Mouse (Mus musculus): ENCODE data around the gene Cit. TPM values are rescaled to one million over a fixed set of nuclear protein-coding genes. Genes with fewer than 3 reads are reported as not detected.
"Not testable (repeated sequence)": the region's sequence is repeated elsewhere in the genome, so short reads cannot be mapped to it uniquely, and the experiment has no call there.

The Cit gene
- polyA plus RNA-seq, 1 experiment from 2014 or later: 21.5 TPM

- no peaks in the 10 kb centered on the region for H3K27me3 ChIP-seq (replicated peaks; ENCODE audit: control insufficient read depth, insufficient read depth, low read length)
- WGBS: 83% methylated on average over 2 of the region's 2 CpGs
- no peak overlapping the region for H3K4me3 ChIP-seq (ENCODE audit: low read length)
- H3K4me1 ChIP-seq (ENCODE audit: control insufficient read depth, insufficient read depth, low read length): no peaks in the 10 kb centered on the region
- no peak overlapping the region for H3K9ac ChIP-seq (ENCODE audit: low read depth, low read length)
- H3K9me3 ChIP-seq (ENCODE audit: control insufficient read depth, low read length): peaks cover 3% of the 10 kb centered on the region; the same call in 1 of the 2 replicates
- H3K4me2 ChIP-seq (ENCODE audit: low read depth, low read length): no peak overlapping the region
- no peak for ATAC-seq
- no peak overlapping the region for H3K27ac ChIP-seq (ENCODE audit: low read length)
- no peaks in the 10 kb centered on the region for H3K36me3 ChIP-seq (ENCODE audit: control insufficient read depth, insufficient read depth, low read length)
These were observed 12.3 kb upstream of the Cit start for GRCm38 (mm10) chr5:115832754-115833153.

- not testable (repeated sequence) for H3K27ac ChIP-seq (ENCODE audit: low read length); H3K36me3 ChIP-seq (ENCODE audit: control insufficient read depth, insufficient read depth, low read length); H3K4me3 ChIP-seq (ENCODE audit: low read length); H3K27me3 ChIP-seq (replicated peaks; ENCODE audit: control insufficient read depth, insufficient read depth, low read length); H3K9me3 ChIP-seq (ENCODE audit: control insufficient read depth, low read length); ATAC-seq; H3K4me2 ChIP-seq (ENCODE audit: low read depth, low read length); H3K4me1 ChIP-seq (ENCODE audit: control insufficient read depth, insufficient read depth, low read length); H3K9ac ChIP-seq (ENCODE audit: low read depth, low read length)
These were observed 11.3 kb upstream of the Cit start for GRCm38 (mm10) chr5:115833806-115834205.

GRCm38 (mm10) chr5:115835291-115835690 is 9.8 kb upstream of the Cit start:
- ATAC-seq: no peak
- Histone ChIP-seq H3K4me2 (ENCODE audit: low read depth, low read length) (no peak overlapping the region), H3K4me3 (ENCODE audit: low read length) (no peak overlapping the region), H3K27ac (ENCODE audit: low read length) (no peak overlapping the region), H3K9me3 (ENCODE audit: control insufficient read depth, low read length) (peaks cover 3% of the 10 kb centered on the region; the same call in 1 of the 2 replicates), H3K36me3 (ENCODE audit: control insufficient read depth, insufficient read depth, low read length) (no peaks in the 10 kb centered on the region), H3K9ac (ENCODE audit: low read depth, low read length) (no peak overlapping the region), H3K4me1 (ENCODE audit: control insufficient read depth, insufficient read depth, low read length) (no peaks in the 10 kb centered on the region), H3K27me3 (replicated peaks; ENCODE audit: control insufficient read depth, insufficient read depth, low read length) (no peaks in the 10 kb centered on the region)
- WGBS: 61% methylated on average over 7 of the region's 7 CpGs

GRCm38 (mm10) chr5:115838059-115838458 is 7.0 kb upstream of the Cit start:
- ATAC-seq: no peak
- WGBS: 76% methylated on average over 6 of the region's 6 CpGs
- no peaks in the 10 kb centered on the region for H3K27me3 ChIP-seq (replicated peaks; ENCODE audit: control insufficient read depth, insufficient read depth, low read length)
- H3K36me3 ChIP-seq (ENCODE audit: control insufficient read depth, insufficient read depth, low read length): no peaks in the 10 kb centered on the region
- no peak overlapping the region for H3K27ac ChIP-seq (ENCODE audit: low read length)
- H3K4me2 ChIP-seq (ENCODE audit: low read depth, low read length): no peak overlapping the region
- no peaks in the 10 kb centered on the region for H3K9me3 ChIP-seq (ENCODE audit: control insufficient read depth, low read length)
- H3K9ac ChIP-seq (ENCODE audit: low read depth, low read length): no peak overlapping the region
- no peak overlapping the region for H3K4me3 ChIP-seq (ENCODE audit: low read length)
- H3K4me1 ChIP-seq (ENCODE audit: control insufficient read depth, insufficient read depth, low read length): no peaks in the 10 kb centered on the region

DNA sequence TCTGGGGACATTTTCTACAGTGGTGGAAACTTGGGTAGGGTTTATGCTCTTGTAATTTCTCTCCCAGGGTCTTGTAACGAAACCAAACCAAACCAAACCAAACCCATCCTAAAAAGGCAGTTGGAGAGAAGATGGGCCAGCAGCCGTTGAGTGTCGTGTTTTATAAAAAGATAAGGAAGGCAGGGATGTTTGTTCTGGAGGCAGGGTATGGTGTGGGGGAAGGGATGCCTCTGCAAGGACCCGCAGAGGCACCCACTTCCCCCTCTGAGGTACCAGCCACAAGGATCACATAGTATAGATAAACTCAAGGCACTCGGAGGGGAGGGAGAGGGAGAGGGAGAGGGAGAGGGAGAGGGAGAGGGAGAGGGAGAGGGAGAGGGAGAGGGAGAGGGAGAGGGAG is 4.6 kb upstream of the Cit start:
- H3K36me3 ChIP-seq (ENCODE audit: control insufficient read depth, insufficient read depth, low read length): no peaks in the 10 kb centered on the region
- no peaks in the 10 kb centered on the region for H3K9me3 ChIP-seq (ENCODE audit: control insufficient read depth, low read length)
- no peak overlapping the region for H3K27ac ChIP-seq (ENCODE audit: low read length)
- no peak overlapping the region for H3K9ac ChIP-seq (ENCODE audit: low read depth, low read length)
- WGBS: 67% methylated on average over 4 of the region's 5 CpGs
- H3K4me3 ChIP-seq (ENCODE audit: low read length): no peak overlapping the region
- ATAC-seq: no peak
- H3K27me3 ChIP-seq (replicated peaks; ENCODE audit: control insufficient read depth, insufficient read depth, low read length): no peaks in the 10 kb centered on the region
- H3K4me2 ChIP-seq (ENCODE audit: low read depth, low read length): no peak overlapping the region
- H3K4me1 ChIP-seq (ENCODE audit: control insufficient read depth, insufficient read depth, low read length): peaks cover 2% of the 10 kb centered on the region; the same call in 1 of the 2 replicates

DNA sequence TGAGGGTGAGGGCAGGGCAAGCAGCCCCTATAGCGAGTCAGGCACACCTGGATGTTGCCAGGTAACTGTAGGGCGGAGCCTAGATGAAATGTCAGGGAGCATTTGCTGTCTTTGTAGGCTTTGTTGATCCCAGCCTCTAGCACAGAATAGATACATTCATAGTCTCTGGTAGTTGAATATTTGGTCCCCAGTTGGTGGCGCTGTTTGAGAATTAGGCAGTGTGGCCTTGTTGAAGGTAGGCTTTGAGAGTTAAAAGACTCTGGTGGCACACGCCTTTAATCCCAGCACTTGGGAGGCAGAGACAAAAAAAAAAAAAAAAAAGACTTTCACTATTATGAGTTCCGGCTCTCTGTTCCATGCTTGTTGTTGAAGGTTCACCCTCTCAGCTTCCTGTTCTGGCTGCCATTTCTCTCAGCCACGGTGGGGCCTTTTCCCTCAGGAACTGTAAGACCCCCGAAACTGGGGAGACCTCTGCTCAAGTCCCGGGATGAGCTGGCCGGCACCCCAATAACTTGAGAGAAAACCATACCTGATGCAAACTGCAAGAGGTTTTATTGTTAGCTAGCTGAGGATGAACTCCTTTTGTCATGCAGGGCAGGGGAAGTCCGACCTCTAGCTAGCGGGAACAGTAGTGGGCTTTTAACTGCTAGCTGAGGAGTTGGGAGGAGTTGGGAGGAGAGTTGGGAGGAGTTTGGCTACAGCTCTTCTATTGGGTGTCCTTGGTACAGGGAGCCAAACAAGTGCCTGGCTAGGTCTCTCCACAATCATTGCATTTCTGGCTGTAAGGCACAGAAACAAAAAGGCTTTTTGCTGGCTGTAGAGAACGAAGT is 3.9 kb upstream of the Cit start:
- H3K4me1 ChIP-seq (ENCODE audit: control insufficient read depth, insufficient read depth, low read length): peaks cover 9% of the 10 kb centered on the region
- no peak overlapping the region for H3K4me3 ChIP-seq (ENCODE audit: low read length)
- H3K27ac ChIP-seq (ENCODE audit: low read length): no peak overlapping the region
- no peak for ATAC-seq
- H3K27me3 ChIP-seq (replicated peaks; ENCODE audit: control insufficient read depth, insufficient read depth, low read length): no peaks in the 10 kb centered on the region
- H3K9me3 ChIP-seq (ENCODE audit: control insufficient read depth, low read length): no peaks in the 10 kb centered on the region
- no peak overlapping the region for H3K4me2 ChIP-seq (ENCODE audit: low read depth, low read length)
- WGBS: 76% methylated on average over 12 of the region's 12 CpGs
- H3K9ac ChIP-seq (ENCODE audit: low read depth, low read length): no peak overlapping the region
- H3K36me3 ChIP-seq (ENCODE audit: control insufficient read depth, insufficient read depth, low read length): no peaks in the 10 kb centered on the region

DNA sequence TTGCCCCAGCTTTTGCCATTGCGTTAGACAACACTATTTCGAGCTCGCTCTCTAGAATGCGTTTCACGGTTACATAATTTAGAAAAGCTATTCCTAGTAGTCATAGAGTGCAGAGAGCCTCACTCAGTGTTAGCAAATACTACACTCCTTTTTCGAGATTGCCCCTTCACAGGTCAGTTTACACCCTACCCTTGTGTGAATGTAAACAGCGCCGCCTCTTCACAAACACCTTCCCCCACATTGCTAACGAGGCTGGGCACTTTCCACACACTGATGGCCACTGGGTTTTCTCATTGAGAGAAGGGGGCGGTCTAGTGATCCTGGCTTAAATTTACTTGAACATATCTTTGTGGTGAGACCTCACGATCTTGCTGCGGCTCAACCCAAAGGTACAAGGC is 711 bp upstream of the Cit start:
- WGBS: 2% methylated on average over 12 of the region's 12 CpGs
- Histone ChIP-seq H3K27me3 (replicated peaks; ENCODE audit: control insufficient read depth, insufficient read depth, low read length) (no peaks in the 10 kb centered on the region), H3K27ac (ENCODE audit: low read length) (no peak overlapping the region), H3K9ac (ENCODE audit: low read depth, low read length) (peak overlapping the region; percentile 65), H3K4me2 (ENCODE audit: low read depth, low read length) (peak overlapping the region; percentile 91), H3K4me3 (ENCODE audit: low read length) (peak overlapping the region; percentile 74), H3K36me3 (ENCODE audit: control insufficient read depth, insufficient read depth, low read length) (no peaks in the 10 kb centered on the region), H3K4me1 (ENCODE audit: control insufficient read depth, insufficient read depth, low read length) (peaks cover 10% of the 10 kb centered on the region), H3K9me3 (ENCODE audit: control insufficient read depth, low read length) (no peaks in the 10 kb centered on the region)
- peak; percentile 27; the same call in 1 of the 2 replicates for ATAC-seq

GRCm38 (mm10) chr5:115845635-115846174 is 627 bp downstream of the Cit start:
- peak overlapping the region; percentile 91 for H3K4me2 ChIP-seq (ENCODE audit: low read depth, low read length)
- no peaks in the 10 kb centered on the region for H3K9me3 ChIP-seq (ENCODE audit: control insufficient read depth, low read length)
- no peaks in the 10 kb centered on the region for H3K36me3 ChIP-seq (ENCODE audit: control insufficient read depth, insufficient read depth, low read length)
- peak overlapping the region; percentile 74 for H3K4me3 ChIP-seq (ENCODE audit: low read length)
- H3K4me1 ChIP-seq (ENCODE audit: control insufficient read depth, insufficient read depth, low read length): peaks cover 10% of the 10 kb centered on the region
- 27% methylated on average over 8 of the region's 8 CpGs for WGBS
- no peak for ATAC-seq
- H3K27me3 ChIP-seq (replicated peaks; ENCODE audit: control insufficient read depth, insufficient read depth, low read length): no peaks in the 10 kb centered on the region
- H3K9ac ChIP-seq (ENCODE audit: low read depth, low read length): peak overlapping the region; percentile 81
- no peak overlapping the region for H3K27ac ChIP-seq (ENCODE audit: low read length)

GRCm38 (mm10) chr5:115847166-115847565 is 2.1 kb downstream of the Cit start:
- no peak overlapping the region for H3K4me3 ChIP-seq (ENCODE audit: low read length)
- no peak overlapping the region for H3K4me2 ChIP-seq (ENCODE audit: low read depth, low read length)
- 80% methylated on average over 8 of the region's 8 CpGs for WGBS
- no peaks in the 10 kb centered on the region for H3K27me3 ChIP-seq (replicated peaks; ENCODE audit: control insufficient read depth, insufficient read depth, low read length)
- H3K36me3 ChIP-seq (ENCODE audit: control insufficient read depth, insufficient read depth, low read length): 0 out of 2 replicates have a peak, but pooled peaks cover 3% of the 10 kb centered on the region
- H3K4me1 ChIP-seq (ENCODE audit: control insufficient read depth, insufficient read depth, low read length): peaks cover 10% of the 10 kb centered on the region
- no peak for ATAC-seq
- H3K27ac ChIP-seq (ENCODE audit: low read length): no peak overlapping the region
- no peak overlapping the region for H3K9ac ChIP-seq (ENCODE audit: low read depth, low read length)
- H3K9me3 ChIP-seq (ENCODE audit: control insufficient read depth, low read length): no peaks in the 10 kb centered on the region

Measured in intestine, embryonic 16.5 days (tissue).